Mouse (Mus musculus): ENCODE data around the gene Ephb1.

DNA sequence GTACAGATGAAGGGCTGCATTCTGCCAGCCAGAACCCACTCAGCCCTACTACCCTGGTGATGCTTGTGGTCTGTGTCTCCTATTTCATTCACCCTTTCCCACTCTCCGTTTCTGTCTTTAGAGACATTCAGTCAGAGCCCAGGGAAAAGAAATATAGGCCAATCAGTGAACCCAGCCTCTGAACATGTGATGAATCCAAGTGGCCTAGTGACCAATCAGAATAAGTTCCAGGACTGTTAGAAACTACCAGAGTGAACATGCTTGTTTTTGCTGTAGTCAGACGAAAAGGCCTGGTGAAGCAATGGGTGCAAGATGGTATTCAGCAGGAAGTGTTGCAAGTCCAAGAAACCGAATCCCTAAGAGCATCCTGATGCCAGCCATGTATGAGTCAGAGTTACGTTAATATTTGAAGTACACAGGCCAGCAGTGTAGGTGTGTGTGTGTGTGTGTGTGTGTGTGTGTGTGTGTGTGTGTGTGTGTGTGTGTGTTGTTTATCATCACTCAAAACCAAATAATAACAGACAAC is 26.8 kb downstream of the Ephb1 start:
- TF ChIP-seq POLR2A (IDR thresholded peaks at IDR 0.05; ENCODE audit: insufficient read depth, low read depth, low read length), result no peak
- no peak for TF ChIP-seq CTCF (IDR thresholded peaks at IDR 0.05; ENCODE audit: insufficient read depth, low read depth, low read length)

Measured in olfactory bulb, adult 2 months (tissue).